Mouse (Mus musculus) frontal cortex, postnatal 14 days (tissue): ENCODE measurements at regions not wholly inside any gene's neighbourhood (a gene's known extent, or its start where the extent isn't known, plus 50 kb on each side); places are given as distances from the start of the nearest gene placed in this dataset.

Source experiments
- DNase-seq, 2 experiments: peaks; one replicate each; pipeline ENCODE4 v3.0.0; 2022; ENCODE audit warnings: low spot score in 2 of 2

- DNase-seq, result no peak
Measured at GRCm38 (mm10) chr15:70920138-70920537, 2914.2 kb upstream of the Gm6569 start.

DNA sequence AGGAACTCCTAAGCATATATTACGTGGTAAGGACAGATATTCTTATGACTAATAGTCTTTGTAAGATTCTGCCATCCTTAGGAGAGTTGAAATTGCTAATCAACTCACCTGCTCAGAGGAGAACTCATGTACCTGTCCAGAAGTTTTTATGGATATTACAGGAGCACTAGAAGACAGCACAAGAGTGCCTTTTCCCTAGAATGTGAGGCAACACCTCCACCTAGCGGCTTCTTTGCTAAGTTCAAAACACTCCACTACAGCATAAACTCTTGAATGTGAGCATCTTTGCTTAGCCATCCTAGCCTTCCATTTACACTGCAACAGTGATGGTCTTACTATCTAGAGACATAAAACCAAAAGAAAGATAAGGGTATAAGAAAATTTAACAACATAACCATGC is 2913.5 kb upstream of the Gm6569 start:
- peak; percentile 22 to 72 for DNase-seq
